Mouse (Mus musculus): Measurements from ENCODE around the gene Hsf2bp.

Gene Hsf2bp

DNA sequence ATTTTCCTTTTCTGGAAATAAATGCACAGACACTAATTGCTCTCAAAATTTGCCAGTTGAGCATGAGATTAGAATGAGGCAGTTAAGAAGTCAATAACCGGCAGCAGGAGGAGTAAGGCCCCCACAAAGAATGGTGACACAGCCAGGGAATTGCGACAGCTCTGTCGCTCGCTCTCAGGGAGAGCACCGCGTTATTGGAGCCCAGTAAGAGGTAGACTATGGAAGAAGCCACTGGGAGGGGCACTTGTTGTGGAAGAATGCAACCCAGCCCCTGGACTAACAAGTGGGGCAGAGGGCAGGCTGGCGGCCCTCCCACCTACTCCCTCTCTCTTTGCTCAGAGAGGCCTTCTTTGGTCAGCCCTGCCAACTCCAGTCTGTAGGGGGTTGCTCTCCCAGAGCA lies 4.5 kb downstream of the Hsf2bp start:
- DNase-seq (ENCODE audit: low spot score in 2 of 2) = no peak

DNA sequence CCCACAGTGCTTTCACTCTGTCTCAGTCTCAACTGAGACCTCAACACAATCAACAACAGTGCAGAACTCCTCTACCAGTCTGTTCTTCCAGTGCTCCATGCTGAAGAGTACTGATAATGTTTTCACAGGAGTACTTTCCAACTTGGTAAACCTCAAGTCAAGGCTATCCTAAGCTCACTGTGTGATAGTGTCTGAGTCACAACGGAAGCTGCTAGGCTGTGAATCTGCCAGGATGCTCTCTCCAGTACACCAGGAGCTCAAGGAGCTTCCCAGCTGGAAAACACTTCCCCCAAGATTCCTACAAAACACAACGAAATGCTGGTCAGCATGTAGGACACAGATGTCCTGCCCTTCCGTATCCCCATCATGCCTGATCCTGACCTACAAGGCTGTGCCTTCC lies 7.8 kb downstream of the Hsf2bp start:
- DNase-seq (ENCODE audit: low spot score in 2 of 2) = no peak

DNA sequence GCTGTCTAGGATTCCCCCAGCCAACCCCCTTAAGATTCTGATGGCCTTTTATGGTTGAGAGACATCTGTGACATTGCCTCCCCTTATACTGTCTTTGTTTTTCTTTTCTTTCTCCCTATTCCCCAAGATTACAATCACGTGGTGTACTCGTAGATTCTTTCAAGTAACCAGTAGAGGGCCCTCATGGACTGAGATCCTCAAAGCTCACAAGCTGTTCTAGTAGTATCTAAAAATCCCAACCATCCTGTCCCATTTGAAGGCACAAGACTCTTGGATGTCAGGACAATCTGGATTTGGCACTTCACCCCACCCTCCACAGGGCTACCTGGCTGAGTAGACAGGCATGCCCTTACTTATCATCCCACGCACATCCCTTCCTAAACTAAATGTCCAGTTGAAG lies 8.5 kb downstream of the Hsf2bp start:
- DNase-seq (ENCODE audit: low spot score in 2 of 2) = no peak

DNA sequence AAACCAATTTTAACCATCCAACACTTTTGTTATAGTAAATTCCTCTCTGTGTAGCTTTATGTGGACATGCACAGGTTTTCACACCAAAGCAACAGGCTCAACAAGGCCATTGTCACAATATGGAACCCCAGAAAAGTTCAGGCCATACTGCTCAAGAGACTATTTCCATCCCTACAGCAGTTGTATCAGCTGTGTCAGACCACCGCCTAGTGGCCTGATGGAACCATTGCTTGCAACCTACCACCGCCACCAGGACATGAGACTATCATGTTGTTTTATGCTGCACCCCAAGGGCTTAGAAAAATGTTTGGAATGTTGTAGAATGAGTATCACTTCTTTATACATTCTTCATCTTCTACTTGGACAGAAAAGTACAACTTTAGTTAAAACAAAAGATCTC lies 10.8 kb downstream of the Hsf2bp start:
- DNase-seq (ENCODE audit: low spot score in 2 of 2) = peak in 1 of 2 experiments; percentile 22

DNA sequence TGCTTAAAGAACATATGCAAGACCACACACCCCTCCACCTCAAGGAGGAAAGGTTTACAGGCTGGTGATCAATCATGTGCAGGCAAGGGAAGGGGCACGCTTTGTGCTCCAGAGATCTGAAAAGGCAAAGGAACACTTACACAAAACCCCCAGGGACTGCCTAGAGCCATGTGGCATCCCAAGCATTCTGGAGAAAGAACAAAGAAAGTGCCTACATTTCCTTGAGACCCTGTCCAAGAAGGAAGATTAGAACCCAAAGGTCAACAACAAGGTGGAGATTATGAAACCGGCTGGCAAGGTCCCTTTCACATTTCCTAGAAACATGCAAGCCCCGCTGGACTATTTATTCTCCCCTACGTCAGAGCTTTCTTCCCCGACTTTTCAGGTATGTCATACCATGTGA lies 11.5 kb downstream of the Hsf2bp start:
- DNase-seq (ENCODE audit: low spot score in 2 of 2) = no peak

DNA sequence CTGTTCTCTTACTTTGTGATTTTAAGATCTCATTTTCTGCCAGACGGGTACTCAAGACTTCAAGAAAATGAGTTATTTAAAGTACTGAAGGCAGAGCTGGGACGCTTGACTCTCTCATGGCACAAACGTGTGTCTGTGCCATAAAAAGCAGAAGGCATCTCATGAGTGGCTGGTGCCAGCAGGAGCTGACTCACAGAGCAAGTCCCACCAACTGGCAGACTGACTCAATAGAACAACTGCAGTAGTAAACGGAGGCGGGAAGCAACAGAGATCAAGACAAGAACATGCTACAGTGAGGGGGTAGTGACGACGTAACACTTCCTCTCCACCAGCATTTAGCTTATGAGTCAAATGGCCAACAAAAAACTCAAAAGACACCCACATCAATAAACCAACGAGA lies 13.1 kb downstream of the Hsf2bp start:
- DNase-seq (ENCODE audit: low spot score in 2 of 2) = no peak

DNA sequence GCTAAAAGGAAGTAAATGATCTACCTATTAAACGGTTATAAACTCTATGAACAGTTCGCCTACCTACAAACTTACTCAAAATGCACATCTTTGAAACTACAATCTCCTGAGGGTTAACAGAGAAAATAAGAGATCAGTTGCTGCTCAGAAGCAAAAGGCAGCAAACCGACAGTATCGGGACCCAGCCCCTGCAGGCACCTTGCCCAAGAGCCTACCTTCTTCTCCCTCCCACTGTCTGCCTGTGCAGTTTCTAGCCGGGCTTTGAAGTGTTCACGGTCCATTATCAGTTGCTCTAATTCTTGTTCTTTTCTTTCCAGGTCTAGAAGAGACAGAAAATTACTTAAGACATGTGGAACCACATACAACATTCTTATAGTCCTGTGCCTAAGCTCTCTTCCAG lies 13.6 kb downstream of the Hsf2bp start:
- no peak for DNase-seq (ENCODE audit: low spot score in 2 of 2)

DNA sequence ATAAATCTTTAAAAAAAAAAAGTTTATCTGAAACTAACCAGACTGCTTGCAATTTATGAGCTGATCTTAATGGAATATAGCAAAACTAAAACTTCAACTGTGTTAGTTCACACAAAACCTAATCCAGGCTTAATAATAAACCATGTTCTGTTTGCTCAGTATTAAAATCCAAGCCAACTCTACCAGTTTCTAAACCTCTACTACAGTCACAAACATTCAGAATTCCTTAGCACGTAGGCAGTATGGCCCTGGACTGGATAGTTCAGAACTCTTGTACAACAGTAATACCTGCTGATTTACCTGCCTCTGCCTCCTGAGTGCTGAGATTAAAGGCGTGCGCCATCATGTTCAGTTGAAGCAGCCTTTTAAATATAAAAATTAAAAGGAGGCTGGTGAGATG lies 14.2 kb downstream of the Hsf2bp start:
- DNase-seq (ENCODE audit: low spot score in 2 of 2) = no peak

DNA sequence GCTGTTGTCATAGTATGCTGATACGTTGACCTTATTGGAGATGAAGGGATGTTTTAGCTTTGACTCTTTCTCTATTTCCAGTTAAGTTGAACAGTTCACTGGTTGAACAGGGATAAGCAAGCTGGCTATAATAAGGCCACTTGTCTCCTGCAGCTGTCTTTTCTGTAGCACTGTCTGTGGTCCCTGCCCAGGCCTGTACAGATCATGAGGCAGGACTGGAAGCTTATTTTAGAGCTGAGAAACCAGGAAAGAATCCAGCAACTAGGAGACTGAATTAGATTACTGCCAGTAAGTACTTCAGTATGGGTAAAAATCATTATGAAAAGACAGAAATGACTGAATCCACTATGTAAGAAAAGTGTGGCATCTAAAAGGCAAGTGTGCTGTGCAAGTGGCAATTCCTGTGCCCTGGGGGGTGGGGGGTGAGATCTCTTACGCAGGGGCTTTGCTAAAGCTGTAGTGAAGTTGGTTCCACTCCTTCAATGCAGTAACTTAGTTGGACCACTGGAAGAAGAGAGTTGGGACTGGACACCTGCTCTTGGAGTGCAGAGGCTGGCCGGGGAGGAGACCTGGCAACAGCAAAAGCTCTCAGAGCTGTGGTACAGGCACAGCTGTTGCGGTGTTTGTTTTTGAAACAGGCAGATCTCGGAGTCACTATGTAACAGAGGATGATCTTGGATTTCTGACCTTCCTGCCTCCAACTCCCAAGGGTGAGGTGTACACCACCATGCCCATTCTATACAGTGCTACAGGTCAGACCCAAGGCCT lies 17.8 kb downstream of the Hsf2bp start:
- DNase-seq (ENCODE audit: low spot score in 2 of 2) = no peak

DNA sequence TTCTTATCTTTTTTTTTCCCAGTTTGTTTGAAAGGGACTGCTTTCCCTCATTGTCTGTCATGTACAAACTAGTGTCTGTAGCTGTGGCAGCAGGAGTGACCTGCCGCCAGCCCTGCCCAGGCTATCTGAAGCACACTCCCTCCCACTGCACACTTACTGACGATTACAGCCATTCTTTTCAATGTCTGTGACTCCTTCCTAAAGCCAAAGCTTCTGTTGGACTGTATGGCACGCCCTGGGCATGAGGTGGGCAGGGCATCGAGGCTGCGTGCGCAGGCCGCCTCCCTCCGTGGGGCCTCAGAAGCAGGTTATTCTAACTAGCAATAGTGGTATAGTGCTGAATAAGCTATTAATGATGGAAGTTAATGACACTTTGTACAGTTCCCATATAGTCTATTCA lies 19.7 kb downstream of the Hsf2bp start:
- DNase-seq (ENCODE audit: low spot score in 2 of 2) = no peak

DNA sequence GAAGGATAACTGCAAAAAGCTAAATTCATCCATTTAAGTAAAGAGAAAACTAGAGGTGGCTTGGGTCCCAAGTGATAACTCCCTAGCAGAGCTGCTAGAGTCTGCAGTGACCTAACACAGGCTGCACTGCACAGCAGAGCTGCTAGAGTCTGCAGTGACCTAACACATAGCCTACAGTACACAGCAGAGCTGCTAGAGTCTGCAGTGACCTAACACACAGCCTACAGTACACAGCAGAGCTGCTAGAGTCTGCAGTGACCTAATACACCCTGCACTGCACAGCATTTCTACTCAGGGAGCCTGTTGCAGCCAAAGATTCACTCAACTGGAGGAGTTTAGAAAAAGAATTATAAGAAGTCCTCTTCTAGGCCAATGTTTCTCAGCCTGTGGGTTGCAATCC lies 22.5 kb downstream of the Hsf2bp start:
- DNase-seq (ENCODE audit: low spot score in 2 of 2) = no peak

DNA sequence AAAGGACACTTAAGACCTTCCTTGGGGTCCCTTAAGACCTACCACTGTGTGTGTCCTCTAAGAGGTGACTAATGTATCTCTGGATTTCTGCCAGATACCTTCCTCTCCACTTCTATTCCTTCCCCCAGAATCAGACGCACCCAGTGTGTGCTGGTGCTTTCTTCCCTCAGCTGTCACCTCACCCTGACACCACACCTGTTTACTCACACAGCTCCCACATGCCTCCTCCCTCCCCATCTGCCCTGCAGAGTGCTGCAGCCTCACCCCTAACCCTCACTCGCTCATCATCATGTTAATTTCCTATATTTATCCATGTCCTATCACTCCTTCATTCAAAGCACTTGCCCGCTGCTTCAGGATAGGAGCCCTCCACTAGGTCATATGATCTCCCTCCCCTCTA lies 23.9 kb downstream of the Hsf2bp start:
- no peak for DNase-seq (ENCODE audit: low spot score in 2 of 2)

DNA sequence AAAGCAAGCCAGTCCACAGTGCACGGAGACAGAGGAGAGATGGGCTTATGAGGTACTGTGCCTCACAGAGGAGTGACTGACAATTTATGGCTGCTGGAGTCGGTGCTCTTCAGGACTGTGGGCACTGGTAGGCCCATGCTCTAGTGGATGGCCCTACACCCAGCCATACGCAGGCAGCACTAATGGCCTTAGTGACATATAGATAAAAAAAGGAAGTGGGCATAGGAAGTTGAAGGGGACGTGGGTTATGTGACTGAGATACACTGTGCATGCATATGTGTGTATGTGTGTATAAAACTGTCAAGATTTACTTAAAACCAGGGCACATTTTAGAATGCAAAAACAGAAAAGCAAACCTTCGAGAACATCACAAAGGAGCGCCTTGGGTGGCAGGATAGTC lies 24.5 kb downstream of the Hsf2bp start:
- no peak for DNase-seq (ENCODE audit: low spot score in 2 of 2)

DNA sequence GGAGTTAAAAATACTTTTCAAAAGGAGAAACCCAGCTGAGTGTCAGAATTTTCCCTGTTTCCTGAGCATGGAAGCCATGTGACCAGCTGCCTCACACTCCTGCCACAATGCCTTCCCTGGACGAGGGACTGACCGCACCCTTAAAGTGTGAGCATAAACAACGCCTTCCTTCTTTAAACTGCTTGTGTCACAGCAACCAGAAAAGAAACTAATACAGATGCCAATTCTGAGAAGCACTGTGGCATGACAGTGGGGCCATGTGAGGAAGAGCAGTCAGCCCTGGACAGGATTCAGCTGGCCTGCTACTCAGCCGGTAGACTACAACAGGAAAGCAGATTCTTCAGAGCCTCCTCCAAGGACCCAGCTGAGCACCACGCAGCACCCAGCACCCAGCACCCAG lies 29.3 kb downstream of the Hsf2bp start:
- no peak for DNase-seq (ENCODE audit: low spot score in 2 of 2)

DNA sequence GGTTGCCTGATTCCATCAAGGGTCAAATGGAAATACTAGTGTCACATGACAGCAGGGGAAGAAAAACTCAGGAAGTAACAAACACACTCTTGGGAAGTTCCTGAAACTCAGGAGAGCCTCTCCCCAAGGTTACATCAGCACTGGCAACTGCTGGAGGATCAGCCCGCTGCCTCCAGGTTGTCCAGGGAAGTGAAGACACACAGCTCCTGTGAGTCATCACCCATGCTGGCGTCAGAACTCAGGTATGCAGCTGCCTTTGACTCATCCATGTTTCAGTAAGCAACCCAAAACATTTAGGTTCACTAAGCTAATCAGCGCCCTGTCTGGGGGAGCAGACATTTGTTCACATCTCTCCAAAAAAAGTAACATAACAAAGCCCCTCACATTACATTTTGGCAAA lies 32.9 kb downstream of the Hsf2bp start:
- DNase-seq (ENCODE audit: low spot score in 2 of 2) = no peak

DNA sequence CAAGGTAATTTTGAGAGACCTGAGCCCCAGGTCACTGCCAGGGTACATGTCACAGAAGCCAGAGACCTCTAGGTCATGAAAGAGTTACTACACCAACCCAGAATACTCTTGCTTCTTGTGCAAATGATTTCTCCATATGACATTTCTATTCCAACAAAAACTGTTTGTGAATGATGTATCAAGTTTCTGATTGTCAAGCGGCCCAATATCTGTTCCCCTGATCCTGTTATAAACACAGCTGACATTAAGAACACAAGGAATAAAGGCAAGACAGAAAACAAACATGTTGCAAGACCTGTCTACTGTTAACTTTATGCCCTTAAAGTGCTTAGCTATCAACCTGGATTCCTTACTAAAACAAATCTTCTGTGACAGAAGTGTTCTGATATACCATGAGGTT lies 37.8 kb downstream of the Hsf2bp start:
- DNase-seq (ENCODE audit: low spot score in 2 of 2) = no peak

DNA sequence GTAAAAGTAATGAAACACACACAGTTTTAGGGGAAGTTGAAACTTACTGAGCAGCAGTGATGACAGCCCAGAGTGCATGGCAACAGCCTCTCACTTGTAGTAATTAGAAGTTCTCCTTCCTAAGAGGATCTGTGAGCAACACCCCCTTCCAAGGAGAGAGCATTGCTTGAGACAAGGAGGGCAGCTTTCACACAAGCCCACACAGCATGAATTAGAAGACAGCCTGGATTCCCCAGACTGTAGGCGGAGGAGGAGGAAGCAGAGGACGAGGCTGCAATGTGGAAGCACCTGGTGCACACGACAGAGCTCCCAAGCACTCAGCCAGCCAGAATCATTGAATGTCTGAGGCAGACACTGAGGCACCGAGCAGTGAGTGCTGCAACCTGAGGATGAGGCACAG lies 39.8 kb downstream of the Hsf2bp start:
- DNase-seq (ENCODE audit: low spot score in 2 of 2) = no peak

DNA sequence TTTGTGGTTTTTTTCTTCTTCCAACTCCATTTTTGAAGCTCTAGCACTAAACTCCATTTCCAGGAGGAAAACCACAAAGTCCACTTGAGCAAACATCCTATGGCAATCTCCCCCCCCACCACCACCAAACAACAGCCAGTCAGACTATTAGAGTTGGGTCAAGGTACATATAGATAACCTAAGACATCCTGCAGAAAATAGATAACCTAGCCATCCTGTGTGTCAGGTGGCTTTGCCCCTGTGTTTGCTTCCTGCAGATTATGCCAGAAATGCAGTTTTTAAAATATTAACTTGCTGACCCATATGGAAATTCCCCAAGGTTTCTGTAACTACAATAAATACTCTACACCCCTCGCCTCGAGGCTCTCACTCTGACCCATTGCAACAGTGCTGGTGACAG lies 40.4 kb downstream of the Hsf2bp start:
- no peak for DNase-seq (ENCODE audit: low spot score in 2 of 2)

DNA sequence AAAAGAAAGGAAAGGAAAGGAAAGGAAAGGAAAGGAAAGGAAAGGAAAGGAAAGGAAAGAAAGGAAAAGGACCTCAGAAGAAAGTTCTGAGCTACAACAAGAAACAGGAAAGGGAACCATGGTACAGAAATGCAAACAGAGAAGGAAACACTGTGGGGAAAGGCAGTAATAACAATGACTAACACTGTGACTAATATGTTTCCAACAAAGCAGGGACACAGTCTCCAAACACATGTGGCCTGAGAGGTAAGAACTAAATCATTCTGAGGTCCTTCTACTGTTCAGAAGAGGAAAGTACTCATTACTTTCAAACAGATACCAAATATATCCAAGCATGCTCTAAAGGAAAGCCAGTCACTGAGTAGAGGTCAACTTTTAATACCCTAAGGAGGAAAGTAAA lies 42.0 kb downstream of the Hsf2bp start:
- no peak for DNase-seq (ENCODE audit: low spot score in 2 of 2)

DNA sequence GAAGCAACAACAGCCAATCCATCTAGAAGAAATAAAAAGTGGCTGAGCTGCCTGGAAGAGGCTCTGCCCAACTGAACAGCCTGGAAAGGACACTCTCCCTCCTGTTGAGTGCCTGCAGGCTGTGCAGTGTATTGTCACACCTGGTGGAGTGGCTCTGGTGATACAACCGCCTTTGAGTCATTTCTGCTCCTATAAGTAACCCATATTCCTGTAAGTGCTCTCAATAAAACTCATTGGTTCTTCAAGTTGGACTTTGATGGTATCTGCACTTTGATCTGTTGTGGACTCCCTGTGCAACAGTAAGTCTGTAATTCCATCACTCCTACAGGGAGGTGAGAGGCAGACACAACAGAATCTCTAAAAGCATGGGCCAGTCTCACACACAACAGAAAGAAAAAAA lies 42.8 kb downstream of the Hsf2bp start:
- DNase-seq (ENCODE audit: low spot score in 2 of 2) = no peak

DNA sequence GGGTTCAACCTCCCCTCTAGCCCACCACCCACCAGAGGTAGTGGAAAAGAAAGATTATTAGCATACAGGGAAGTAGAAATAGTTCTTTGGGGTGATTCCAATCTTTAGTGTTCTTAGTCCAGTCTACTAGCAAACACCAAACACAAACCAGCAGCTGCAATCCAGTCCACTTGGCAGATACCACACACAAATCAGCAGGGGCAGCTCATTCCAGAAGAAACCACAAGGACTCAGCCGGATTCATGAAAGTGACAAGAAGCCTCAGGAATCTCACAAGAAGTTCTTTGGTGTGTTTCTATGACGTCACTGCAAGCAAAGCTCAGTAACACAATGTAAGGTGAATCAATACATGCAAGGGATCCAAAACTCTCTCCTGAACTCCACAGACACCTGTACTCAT lies 44.1 kb downstream of the Hsf2bp start:
- DNase-seq (ENCODE audit: low spot score in 2 of 2) = no peak

DNA sequence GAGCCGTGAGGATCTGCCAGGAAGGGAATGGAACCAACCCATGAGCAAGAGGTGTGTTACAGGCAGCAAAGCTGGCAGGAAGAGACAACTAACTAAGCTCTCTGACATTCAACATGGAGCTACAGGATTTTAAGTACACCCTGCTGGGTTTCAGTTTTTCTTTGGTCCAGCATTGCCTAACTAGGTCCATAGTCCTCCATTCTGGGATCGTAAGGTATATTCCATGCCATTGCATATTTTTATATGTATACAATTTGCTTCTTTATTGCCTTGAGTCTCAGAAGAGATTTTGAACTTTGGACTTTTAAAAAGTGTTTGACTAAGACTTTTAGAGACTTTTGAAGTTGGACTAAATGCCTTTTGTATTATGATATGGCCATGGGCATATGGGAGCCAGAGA lies 47.1 kb downstream of the Hsf2bp start:
- no peak for DNase-seq (ENCODE audit: low spot score in 2 of 2)

DNA sequence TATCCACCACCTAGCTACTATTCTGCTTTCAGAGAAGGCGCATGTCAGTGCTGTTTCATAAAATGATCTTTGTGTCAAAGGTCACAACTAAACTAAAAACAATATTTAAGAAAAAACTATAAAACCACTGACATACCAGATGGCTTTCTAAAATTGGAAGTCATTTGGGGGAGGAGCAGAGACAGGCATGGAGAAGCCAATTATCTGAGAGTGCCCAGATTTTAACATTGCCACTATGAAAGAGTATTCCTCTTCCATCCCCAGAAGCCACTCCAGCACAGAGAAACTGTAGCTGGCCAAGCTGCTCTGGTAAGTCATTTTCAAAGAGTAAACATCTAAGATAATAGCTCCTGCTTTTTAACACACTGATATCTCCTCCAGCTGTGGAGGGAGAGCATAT lies 49.2 kb downstream of the Hsf2bp start:
- DNase-seq (ENCODE audit: low spot score in 2 of 2) = no peak

DNA sequence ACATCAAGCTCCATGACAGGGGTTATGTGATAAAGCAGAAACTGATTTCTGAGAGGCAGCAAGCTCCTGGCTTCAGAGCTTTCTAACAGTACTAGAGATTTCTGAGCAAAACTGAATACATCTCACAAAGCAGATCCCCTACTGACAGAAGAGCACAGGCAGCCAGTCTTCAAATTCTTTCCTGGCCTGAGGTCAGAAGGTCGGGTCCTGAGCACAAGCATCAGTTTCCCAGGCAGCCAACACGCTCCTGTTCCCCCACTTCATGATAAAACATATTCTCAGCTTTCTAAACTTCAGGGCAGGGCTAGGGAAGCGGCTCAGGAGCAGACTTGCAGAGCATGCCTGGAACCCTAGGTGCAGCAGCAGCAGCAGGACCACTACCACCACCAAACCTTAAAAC lies 52.7 kb downstream of the Hsf2bp start:
- DNase-seq (ENCODE audit: low spot score in 2 of 2) = no peak

Measured in urinary bladder, adult 18-20 months (tissue).